8 mouse cellular contexts compared by ENCODE assay signal in genomic region chr13:3037010-3037409, GRCm38 (mm10).
A peak's percentile ranks its signal among the peaks of the same experiment; 100 is the strongest.
DNase-seq lines count a peak whose midpoint lies in the region; ATAC-seq lines count a peak whose summit lies in the region.
"Not testable (repeated sequence)": the region's sequence is repeated elsewhere in the genome, so short reads cannot be mapped to it uniquely, and the experiment has no call there.

No protein-coding gene starts in this region.

- not testable (repeated sequence) for H3K4me1 ChIP-seq in heart, embryonic 12.5 days (replicated peaks); stomach, embryonic 15.5 days

- not testable (repeated sequence) for H3K9me3 ChIP-seq in heart, embryonic 12.5 days (replicated peaks); stomach, embryonic 15.5 days

- not testable (repeated sequence) for H3K27me3 ChIP-seq in heart, embryonic 12.5 days (replicated peaks); stomach, embryonic 15.5 days (replicated peaks)

- H3K4me3 ChIP-seq in heart, embryonic 12.5 days; stomach, embryonic 15.5 days (replicated peaks): not testable (repeated sequence)

- H3K4me2 ChIP-seq in heart, embryonic 12.5 days; stomach, embryonic 15.5 days: not testable (repeated sequence)

- ATAC-seq in heart, embryonic 12.5 days (ENCODE audit: insufficient number of reproducible peaks, low FRiP score): 0 out of 2 replicates have a peak, but pooled peaks have one; percentile 15
- ATAC-seq in monocyte, adult 5-6 weeks (replicated peaks; ENCODE audit: insufficient number of reproducible peaks, low FRiP score, low TSS enrichment, poor library complexity, severe bottlenecking): peak; percentile 66; the same call in 1 of the 2 replicates
- 0 out of 2 replicates have a peak, but pooled peaks have one; percentile 31 for ATAC-seq in stomach, embryonic 15.5 days (ENCODE audit: insufficient read depth, low FRiP score, low read depth)

- not testable (repeated sequence) for H3K27ac ChIP-seq in heart, embryonic 12.5 days (ENCODE audit: poor library complexity, severe bottlenecking); stomach, embryonic 15.5 days

- not testable (repeated sequence) for H3K36me3 ChIP-seq in heart, embryonic 12.5 days; stomach, embryonic 15.5 days

- not testable (repeated sequence) for H3K9ac ChIP-seq in heart, embryonic 12.5 days; stomach, embryonic 15.5 days

- DNase-seq in NIH3T3 (ENCODE audit: low read depth) (peak; percentile 36), liver (peak; percentile 7)
- DNase-seq in cerebellum, postnatal 10 days: peak; percentile 6 to 21
- peak; percentile 3 for DNase-seq in kidney, adult 9 months
- DNase-seq in urinary bladder, postnatal 4 days (ENCODE audit: low spot score in 2 of 2): peak; percentile 33 to 66

- WGBS in heart, embryonic 12.5 days: 27% methylated on average over 1 of the region's 1 CpGs
- WGBS in stomach, embryonic 15.5 days: 34% methylated on average over 1 of the region's 1 CpGs

Comparison
In these comparisons a context has a peak if more than half of its experiments do, and no peak if none do; other contexts are left out.
1. ATAC-seq: peak in every context shown above with its lines; median percentile 66 in monocyte, adult 5-6 weeks; 31 in stomach, embryonic 15.5 days; 15 in heart, embryonic 12.5 days.